Mouse (Mus musculus) skeletal muscle tissue, adult 2 months (tissue): ENCODE measurements around the gene Tbc1d7.
A peak's percentile ranks its signal among the peaks of the same experiment; 100 is the strongest.

Experiments
- DNase-seq: peaks from one replicate; pipeline ENCODE4 v3.0.0-alpha.2; 2012; ENCODE audit warnings: low read depth, low spot score

The Tbc1d7 gene

DNA sequence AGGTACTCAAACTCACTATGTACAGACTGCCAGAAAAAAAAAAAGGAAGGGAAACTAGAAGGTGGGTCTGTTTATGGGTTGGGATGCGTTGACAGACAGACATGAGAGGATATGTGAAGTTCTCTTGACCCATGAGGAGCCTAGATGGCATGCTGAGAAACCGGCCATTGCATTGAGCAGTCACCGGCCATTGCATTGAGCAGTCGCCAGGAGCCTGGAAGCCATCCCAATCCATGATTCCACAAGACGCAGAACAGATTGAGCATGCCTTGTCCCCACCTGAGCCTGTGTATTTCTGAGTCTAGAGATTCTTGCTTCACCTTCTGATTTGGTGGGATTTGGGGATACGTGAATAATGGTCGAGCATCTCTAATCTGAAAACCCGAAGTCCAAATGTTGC lies 22.6 kb upstream of the Tbc1d7 start:
- no peak for DNase-seq

DNA sequence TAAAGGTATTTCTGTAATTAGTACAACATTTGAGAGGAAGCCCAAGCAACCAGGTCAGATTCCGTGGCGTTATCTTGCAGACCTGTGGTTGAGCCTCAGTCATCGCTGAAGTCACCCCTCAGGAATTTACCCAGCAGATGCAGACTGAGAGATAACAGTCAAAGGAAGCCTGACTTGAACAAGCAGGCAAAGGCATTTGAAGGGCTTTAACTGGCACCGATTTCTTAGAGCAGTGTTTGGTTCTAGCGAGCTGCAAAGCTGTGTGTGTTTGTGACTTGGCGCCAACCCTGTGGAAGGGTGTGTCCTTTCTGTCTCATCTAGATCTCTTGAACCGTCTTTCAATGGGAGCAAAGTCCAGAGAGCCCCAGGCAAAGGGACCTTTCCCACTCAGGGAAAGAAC lies 22.0 kb upstream of the Tbc1d7 start:
- no peak for DNase-seq

DNA sequence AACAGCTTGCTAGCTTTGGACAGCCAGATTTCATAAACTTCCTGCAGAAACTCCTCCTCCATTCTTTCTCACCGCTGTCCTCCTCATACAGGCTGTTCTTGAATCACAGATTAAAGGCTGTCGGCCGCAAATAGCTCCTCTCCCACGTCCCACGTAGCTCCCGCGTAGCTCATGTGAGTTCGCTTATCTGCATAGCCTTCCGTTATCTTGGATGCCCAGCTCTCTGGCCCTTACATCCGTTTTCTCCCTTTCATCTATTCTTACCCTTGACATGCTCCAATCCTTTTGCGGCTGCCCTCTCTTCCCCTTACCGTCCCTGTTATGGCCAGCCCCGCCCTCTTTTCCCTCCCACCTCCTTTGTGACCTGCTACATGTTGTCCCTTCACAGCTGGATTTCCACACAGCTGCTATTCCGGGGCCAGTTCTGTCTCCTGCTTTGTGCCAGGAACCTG lies 20.5 kb upstream of the Tbc1d7 start:
- no peak for DNase-seq

DNA sequence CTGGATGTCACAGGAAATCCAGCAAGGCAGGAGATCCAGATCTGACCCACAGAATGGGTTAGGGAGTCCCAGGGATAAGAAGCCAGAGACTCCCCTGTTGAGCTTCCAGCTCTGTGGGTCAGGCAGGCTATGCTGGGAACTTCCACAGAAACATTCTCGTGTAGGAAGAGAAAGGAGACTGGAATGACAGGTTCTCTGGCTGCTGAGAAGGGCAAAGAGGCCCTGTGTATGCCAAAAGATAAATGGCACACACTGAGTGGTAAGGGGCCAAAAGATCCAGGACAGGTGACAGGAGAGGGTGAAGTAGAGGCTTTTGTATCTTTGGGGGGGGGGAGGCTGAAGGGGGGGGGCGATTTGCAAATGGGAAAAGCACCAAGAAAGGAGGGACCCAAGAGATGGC lies 20.0 kb upstream of the Tbc1d7 start:
- DNase-seq: no peak

DNA sequence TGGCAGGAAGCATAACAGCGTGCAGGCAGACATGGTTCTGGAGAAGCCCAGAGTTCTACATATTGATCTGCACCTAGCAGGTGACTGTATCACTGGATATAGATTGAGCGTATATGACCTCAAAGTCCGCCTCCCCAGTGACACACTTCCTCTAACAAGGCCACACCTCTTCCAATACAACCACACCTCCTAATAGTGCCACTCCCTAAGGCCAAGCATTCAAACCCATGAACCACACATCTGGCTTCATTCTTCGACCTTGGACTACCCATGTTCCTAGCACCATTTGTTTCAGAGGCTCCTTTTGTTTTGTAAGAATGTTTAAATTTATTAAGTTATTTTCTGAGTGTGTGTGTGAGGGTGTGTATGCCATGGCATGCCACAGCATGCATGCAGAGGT lies 16.4 kb upstream of the Tbc1d7 start:
- DNase-seq: no peak

DNA sequence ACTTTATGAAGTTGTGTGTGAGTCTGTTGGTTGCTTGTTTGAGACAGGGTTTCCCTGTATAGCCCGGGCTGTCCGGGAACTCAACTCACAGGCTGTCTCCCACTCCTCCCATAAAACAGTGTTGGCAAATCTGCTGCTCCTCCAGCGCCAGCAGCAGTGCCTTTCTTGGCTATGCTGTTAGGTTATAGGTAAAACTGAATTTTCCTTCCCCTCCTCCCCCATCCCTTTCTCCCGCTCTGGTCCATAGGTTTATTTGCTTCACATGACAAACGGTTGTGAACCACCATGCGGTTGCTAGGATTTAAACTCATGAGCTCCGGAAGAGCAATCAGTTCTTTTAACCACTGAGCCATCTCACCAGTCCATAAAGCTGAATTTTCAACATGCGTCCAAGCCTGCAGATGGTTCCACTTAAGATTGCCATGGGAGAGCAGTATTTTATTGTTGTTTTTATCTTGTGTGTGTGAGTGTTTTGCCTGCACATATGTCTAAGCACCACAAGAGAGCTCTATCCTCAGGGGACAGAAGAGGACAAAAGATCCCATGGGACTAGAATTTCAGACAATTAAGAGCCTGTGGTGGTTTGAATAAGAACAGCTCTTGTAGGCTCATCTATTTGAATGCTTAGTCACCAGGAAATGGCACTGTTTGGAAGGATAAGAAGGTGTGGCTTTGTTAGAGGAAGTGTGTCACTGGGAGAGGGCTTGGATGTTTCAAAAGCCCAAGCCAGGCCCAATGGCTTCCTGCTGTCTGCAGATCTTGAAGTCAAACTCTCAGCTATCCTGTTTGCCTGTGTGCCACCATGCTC lies 12.2 kb upstream of the Tbc1d7 start:
- no peak for DNase-seq

DNA sequence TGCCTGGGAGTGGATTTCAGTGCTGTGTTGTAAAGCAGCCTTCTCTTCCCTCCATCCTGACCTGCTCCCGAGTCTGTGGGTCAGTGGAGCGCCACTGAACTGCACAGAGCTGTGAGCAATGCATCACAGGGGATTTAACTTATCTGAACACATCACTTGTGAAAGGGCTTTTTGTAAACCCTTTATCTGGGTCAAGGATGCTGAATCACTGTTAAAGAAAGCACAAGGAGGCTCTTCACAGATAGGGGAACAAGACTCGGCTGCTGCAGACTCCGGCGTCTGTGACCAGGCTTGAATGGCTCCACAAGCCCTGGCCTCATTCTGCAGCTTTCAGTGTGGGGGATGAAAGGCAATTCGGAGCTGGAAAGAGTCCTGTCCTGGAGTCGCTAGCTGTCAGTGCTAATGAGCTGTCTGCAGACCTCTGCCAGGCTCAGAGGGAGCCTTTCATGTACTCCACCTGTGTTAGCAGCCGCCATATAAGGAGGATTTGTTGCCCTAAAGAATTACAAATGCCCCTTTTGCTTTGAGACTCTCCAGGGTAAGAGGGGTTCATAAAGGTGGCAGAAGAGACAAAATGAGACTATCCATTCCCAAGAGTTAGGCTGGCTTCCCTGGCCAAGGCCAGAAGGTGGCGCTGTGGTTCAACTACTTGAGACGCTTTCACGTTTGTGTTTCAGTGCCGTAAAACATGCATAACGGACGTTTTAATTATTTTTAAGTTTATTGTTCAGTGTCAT lies 11.3 kb upstream of the Tbc1d7 start:
- DNase-seq: peak; percentile 52

DNA sequence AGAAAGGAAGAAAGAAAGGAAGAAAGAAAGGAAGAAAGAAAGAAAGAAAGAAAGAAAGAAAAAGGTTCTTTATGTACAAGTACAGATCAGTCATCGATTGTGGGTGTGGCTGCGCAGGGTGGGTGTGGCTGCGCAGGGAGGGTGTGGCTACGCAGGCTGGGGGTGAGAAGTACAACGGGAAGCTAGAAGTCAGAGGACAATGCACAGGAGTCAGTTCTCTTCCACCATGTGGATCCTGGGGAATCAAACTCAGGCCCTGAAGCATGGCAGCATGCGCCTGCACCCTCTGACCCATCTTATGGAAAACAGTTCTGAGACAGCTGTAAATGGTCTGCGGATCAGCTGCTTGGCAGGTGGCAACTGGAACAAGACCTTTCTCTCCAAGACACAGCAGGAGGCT lies 9.8 kb upstream of the Tbc1d7 start:
- no peak for DNase-seq

GRCm38 (mm10) chr13:43177317-43177716 lies 6.0 kb upstream of the Tbc1d7 start:
- no peak for DNase-seq

DNA sequence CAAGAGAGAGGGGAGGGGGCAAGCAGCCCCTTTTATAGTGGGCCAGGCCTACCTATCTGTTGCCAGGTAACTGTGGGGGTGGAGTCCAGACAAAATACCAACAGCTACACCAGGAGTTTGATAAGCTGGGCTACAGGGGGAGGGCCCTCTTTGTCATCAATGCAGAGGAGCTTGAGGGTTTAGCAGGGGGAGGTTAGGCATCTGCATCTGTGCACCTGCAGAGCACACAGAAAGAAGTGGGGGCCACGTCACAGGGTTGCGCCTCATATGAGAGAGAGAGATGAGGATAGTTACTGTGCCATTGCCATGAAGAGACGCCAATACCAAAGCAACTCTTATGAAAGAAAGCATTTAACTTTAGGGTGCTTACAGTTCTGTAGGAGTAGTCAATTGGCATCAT lies 5.4 kb upstream of the Tbc1d7 start:
- DNase-seq: no peak

DNA sequence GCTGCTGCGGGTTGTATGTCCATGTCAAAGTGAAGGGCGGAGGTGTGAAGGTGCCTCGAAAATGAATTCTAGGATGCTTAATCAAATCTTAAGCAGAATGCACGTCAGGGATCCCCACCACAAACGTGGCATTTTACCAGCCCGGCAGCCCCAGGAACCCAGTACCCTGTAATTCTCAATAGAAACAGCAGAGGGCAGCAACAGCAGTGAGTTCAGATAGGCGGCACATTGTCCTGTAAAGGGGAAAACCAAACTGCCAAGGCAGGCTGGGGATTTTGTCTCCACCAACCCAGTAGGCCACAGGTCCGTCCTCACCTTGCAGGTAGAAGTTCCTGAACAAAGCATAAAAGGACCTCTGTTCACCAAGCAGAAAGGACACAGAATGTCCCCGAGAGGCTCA lies 2.0 kb upstream of the Tbc1d7 start:
- DNase-seq: peak; percentile 44

DNA sequence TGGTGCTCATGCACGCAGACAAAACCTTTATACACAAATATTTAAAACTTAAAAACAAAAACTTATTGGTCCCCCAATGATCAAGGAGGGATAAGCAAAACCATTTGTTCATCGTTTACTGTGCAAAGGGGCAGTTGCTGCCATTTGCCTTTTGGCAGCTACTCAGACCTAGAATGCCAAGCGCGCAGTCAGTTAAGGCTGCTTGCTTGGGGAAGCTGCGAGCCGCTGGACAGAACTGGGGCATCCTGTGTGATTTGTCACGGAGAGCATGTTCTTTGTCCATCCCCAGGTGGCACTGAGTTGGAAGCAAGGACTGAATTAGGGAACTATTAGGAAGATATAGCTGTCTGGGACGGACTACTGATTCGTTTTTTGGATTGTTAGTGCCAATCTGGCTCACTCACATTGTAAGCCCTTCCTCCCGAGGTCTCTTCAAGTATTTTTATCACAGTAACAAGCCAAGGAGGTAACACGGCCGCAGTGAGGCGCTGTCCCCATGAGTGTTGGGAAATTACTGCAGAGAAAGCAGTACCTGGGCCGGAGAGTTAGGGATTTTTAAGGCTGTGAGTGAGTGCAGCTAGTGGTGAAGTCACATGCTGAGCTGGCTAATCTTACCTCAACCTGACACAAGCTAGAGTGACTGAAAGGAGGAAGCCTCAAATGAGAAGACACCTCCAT lies 874 bp upstream of the Tbc1d7 start:
- no peak for DNase-seq

- no peak for DNase-seq
These were observed 3.6 kb downstream of the Tbc1d7 start for GRCm38 (mm10) chr13:43167721-43168120.

DNA sequence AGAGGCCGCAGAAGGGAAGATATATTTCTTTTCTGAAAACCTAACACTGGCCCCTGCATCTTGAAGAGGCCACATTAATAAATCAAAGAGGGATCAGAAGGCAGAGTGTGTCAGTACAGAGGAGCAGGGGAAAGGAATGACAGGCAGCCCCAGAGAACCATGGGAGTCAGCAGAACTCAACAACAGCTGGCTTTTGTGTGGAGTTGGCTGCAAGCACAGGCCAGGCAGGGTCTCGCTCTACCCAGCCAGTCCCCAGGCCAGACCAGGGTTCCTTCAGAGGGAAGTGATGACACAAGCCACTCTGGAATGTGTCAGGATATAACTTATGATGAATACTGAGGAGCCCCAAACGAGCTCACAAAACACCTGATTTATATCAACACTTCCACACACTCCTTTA lies 11.9 kb downstream of the Tbc1d7 start:
- DNase-seq: no peak

GRCm38 (mm10) chr13:43158281-43158680 lies 13.0 kb downstream of the Tbc1d7 start:
- no peak for DNase-seq

DNA sequence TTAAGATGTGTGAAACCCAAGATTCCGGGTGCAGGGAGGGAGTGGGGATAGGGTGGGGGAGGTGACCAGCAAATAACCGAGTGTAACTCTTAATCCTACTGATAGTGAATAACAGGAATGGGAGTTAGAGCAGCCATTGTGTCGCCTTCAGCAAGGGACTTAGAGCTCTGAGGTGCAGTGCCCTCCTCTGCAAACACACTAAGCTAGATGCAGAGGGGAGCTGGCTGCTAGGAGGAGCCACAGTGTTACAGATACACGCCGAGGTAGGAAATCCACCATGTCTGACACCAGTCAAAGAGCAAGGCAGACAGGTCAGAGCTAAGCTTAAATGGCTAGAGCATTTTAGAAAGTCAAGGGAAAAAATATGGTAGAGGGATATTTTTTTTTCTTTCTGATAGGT lies 13.9 kb downstream of the Tbc1d7 start:
- DNase-seq: no peak

DNA sequence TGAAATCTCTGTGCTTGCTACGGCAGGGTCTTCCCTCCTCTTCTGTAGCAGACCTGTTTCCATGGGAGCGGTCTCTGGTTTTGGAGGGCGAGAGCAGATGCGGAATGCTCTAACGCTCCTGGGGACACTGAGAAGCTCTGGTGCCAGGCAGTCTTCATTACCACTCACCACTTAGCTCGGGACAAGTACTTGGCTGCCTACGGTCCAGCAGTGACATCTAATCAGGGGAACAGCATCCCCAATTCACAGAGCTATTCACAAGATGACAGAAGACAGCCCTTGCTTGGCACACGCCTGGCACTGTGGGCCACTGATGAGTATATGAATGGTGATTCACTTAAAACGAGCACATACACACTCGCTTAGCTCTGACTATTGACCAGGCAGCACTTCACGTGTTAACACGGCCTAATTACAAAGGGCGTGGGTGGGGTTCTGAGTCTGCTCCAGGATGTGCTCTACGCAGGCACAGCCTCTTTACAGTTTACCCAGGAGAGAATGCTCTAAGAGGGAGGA lies 19.2 kb downstream of the Tbc1d7 start:
- no peak for DNase-seq

DNA sequence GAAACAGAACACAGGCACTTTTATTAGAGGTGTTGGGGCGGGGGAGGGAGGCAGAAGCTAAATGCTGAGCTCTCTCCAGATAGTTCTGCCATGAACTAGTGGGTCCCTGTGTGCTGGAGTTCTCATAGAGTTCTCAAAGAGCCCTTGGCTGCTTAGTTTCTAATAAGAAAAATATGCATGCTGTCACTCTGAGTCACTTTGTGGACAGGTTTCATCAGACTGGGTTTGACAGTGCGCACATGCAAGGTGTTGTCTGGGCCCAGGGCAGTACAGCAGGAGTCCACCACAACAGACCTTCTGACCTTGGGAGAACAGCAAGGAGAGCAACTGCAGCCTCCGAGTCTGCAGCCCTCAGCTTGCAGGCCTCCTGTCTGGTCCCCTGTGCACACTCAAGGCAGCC lies 21.6 kb downstream of the Tbc1d7 start:
- no peak for DNase-seq

GRCm38 (mm10) chr13:43148692-43149091 lies 22.6 kb downstream of the Tbc1d7 start:
- no peak for DNase-seq

DNA sequence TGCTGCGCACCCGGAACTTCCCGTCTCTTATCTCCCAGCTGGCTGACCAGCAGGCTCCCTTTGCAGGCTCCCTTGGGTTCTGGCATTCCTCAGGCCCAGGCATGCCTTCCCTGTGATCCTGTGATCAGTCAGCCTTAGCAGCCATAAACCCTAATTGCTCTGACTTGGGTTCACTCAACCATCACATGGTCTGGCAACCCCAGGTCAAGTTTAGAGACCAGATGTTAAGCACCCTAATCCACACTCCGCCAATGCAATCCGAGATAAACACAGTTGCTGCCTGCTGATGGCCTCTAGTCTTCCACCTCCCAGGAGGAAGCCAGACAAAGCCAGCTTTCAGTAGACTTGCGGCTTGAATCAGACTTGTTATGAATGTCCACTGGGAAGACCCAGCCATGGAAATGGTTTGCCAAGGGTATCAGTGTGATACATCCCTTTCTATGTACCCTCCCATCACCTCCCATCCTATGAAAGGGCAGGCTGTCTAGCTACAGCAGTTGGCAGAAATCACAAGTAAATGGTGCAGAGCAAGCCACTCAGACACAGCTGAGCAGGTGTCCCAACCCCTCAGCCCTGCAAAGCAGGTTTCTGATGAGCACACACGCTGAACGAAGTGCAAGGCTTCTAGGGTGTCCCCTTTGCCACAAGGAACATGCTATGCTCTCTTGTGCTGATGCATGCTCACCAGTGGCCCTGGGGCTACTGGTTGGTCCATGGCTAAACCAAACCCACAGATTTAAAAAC lies 24.6 kb downstream of the Tbc1d7 start:
- no peak for DNase-seq

GRCm38 (mm10) chr13:43144720-43145418 lies 26.4 kb downstream of the Tbc1d7 start:
- DNase-seq: no peak
